Mouse (Mus musculus) kidney, embryonic 16.5 days (tissue): Measurements from ENCODE around the gene Zfp597. TPM values are rescaled to one million over a fixed set of nuclear protein-coding genes. Genes with fewer than 3 reads are reported as not detected.

Experiments
- ATAC-seq: fragments of 200-750 bp; cut with Nextera tagmentation; 2 replicates; pipeline ENCODE4 v1.8.0; 2017; ENCODE audit warnings: moderate TSS enrichment; ENCODE audit not compliant: low FRiP score, low TSS enrichment
- H3K27ac ChIP-seq: fragments of 300-500 bp; sonication (generic); 2 replicates; pipeline ENCODE4 v1.5.1; 2014; ENCODE audit warnings: low read length
- H3K27me3 ChIP-seq: fragments of 300-500 bp; sonication (generic); 2 replicates; pipeline ENCODE4 v1.6.1; 2014; ENCODE audit warnings: low read length, control low read depth, mixed read lengths; ENCODE audit not compliant: insufficient read depth
- H3K36me3 ChIP-seq: fragments of 300-500 bp; sonication (generic); 2 replicates; pipeline ENCODE4 v1.6.1; 2014; ENCODE audit warnings: low read length, control low read depth, mixed read lengths; ENCODE audit not compliant: insufficient read depth
- H3K4me1 ChIP-seq: fragments of 300-500 bp; sonication (generic); 2 replicates; pipeline ENCODE4 v1.6.1; 2014; ENCODE audit warnings: low read length, control low read depth, mixed read lengths; ENCODE audit not compliant: insufficient read depth
- H3K4me2 ChIP-seq: fragments of 300-500 bp; sonication (generic); replicated peaks from 2 replicates; pipeline ENCODE4 v1.6.1; 2014; ENCODE audit warnings: low read depth, low read length
- H3K4me3 ChIP-seq: fragments of 300-500 bp; sonication (generic); 2 replicates; pipeline ENCODE4 v1.5.1; 2014; ENCODE audit warnings: mild to moderate bottlenecking, low read length
- H3K9ac ChIP-seq: fragments of 300-500 bp; sonication (generic); replicated peaks from 2 replicates; pipeline ENCODE4 v1.6.1; 2014; ENCODE audit warnings: low read length
- H3K9me3 ChIP-seq: fragments of 300-500 bp; sonication (generic); 2 replicates; pipeline ENCODE4 v1.6.1; 2016; ENCODE audit warnings: low read length, control low read depth
- WGBS: fragments of 180-500 bp; shearing (Covaris S2); extraction: QIAGEN DNeasy Blood & Tissue Kit; methylation state at CpG from one replicate; pipeline ENCODE4 v1.1.7; 2014; 5-methylcytosine and 5-hydroxymethylcytosine counted together
- polyA plus RNA-seq: library from polyadenylated mRNA; unstranded; fragments of >200 nt; fragmentation: Nextera tagmentation; extraction: Ambion mirVana; gene quantifications from 2 replicates; pipeline ENCODE4 v1.2.1, GENCODE M21; 2015

Zfp597 gene
- polyA plus RNA-seq: 5.7 and 6.7 TPM in 2 replicates

DNA sequence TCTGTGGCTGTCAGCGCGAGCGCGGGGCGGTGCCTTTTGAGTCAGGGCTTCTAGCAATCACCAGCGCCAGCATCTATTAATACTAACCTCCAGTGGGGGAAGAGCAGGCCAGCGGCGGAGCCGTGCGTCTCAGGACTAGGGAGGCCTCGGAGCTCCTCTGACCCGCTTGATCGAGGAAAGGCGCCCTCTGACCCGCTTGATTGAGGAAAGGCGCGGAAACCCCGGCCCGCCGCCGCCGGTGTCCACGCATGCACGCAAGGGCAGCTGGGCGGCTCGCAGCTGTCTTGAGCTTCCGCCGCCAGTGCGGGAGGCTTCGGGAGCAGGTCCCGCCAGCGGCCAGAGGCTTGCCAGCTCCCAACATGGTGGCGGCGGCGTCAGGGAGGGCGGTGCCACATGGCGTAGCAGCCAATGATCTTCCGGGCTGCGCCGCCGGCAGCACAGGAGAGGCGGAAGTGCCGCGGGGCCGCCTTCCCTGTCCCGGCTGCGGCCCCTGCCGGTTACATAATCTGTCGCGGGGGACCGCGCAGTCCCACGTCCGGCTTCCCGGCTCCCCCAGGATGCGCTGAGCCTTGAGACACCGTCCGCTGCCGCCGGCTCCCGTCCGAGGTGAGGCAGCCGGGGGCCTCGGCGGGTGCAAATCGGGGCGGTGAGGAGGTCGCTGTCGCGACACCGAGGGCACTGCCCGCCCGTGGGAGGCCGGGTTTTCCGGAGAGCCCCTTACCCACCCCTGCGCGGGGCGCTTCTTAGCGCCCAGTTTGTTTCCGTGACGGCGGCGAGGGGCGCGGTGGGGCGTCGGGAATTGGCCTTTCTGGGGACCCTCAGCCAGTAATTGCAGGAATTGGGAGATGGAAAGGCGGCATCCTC lies at the start of gene Zfp597, which contains the start of gene Gm20695:
Zfp597 (minus strand) TSS at position 361 of the 864 bp plus-strand sequence.
Gm20695 (plus strand) TSS at position 448 of the 864 bp plus-strand sequence.
- WGBS: under 1% methylated on average over 86 of the region's 88 CpGs
- 0 out of 2 replicates have a peak, but pooled peaks cover 3% of the 10 kb centered on the region for H3K36me3 ChIP-seq

DNA sequence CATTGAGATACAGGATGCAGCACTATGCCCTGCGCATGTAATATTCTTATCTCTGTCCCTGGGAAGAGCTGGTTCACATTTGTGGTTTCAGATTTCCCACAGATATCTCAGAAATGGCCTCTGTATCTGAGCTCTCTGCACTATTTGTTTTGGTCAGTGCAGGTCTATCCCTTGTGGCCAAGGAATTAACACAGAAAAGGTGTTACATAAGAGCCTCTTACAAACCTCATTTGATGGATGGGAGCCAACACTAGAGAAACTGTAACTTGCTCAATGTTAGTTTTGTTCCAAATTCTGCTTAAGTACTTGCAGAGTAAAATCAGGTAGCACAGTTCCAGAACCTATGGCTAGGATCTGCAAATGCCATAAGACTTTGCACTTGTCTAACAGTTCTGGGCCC lies 49.7 kb upstream of the Zfp597 start:
- no peaks in the 10 kb centered on the region for H3K27me3 ChIP-seq
- H3K4me1 ChIP-seq: no peaks in the 10 kb centered on the region
- WGBS: 95% methylated on average over 1 of the region's 1 CpGs
- no peak overlapping the region for H3K4me2 ChIP-seq
- H3K4me3 ChIP-seq: no peak overlapping the region
- no peaks in the 10 kb centered on the region for H3K9me3 ChIP-seq
- H3K36me3 ChIP-seq: peaks cover 44% of the 10 kb centered on the region
- H3K9ac ChIP-seq: no peak overlapping the region
- no peak for ATAC-seq
- no peak overlapping the region for H3K27ac ChIP-seq

More for the DNA sequence above, at the start of gene Zfp597, which contains the start of gene Gm20695:
- no peaks in the 10 kb centered on the region for H3K27me3 ChIP-seq
- H3K27ac ChIP-seq: peak within 1 kb of the TSS; percentile 93
- peak; percentile 99 for ATAC-seq
- peak within 1 kb of the TSS; percentile 91 for H3K9ac ChIP-seq
- H3K4me3 ChIP-seq: peak within 1 kb of the TSS; percentile 72
- peaks cover 12% of the 10 kb centered on the region for H3K4me1 ChIP-seq
- H3K9me3 ChIP-seq: no peaks in the 10 kb centered on the region
- H3K4me2 ChIP-seq: peak within 1 kb of the TSS; percentile 72

DNA sequence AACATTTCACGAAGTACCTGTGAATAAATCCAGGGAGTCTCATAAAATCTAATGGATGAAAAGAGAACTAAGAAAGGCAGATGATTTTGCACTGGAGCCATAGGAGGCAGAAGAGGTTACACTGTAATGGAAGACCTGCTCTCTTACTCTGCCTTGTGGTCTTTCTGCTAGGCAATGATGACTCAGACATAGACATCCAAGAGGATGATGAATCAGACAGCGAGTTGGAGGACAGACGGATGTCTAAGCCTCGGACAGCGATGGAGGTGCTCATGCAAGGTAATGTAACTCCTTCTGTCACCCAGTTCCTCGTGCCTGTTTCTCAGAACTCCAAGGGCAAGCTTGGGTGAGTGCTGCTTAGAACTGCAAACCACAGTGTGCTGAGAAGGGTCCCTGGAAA lies 49.2 kb upstream of the Zfp597 start:
- Histone ChIP-seq H3K4me3 (no peak overlapping the region), H3K27me3 (no peaks in the 10 kb centered on the region), H3K36me3 (peaks cover 41% of the 10 kb centered on the region), H3K9me3 (no peaks in the 10 kb centered on the region), H3K9ac (no peak overlapping the region), H3K4me1 (no peaks in the 10 kb centered on the region), H3K4me2 (no peak overlapping the region), H3K27ac (no peak overlapping the region)
- 89% methylated on average over 6 of the region's 6 CpGs for WGBS
- no peak for ATAC-seq

DNA sequence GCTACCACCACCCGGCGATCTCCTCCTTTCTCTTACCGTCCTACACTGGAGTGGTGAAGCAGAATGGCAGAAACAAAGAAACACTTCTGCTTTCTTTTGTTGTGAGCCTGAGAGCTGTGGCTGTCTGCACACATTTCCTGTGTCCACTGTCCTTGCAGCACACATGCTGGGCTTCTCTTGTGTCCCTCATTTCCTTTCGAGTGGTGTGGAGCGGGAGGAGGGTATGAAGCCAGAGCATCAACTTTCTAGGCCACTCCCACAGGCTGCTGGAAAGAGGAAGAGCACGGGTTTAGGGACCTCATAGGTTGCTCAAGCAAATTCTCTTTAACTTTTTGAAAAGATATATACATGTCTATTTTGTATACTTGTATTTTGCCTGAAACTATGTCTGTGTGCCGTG lies 44.8 kb upstream of the Zfp597 start:
- Histone ChIP-seq H3K4me1 (no peaks in the 10 kb centered on the region), H3K9me3 (no peaks in the 10 kb centered on the region), H3K36me3 (peaks cover 49% of the 10 kb centered on the region), H3K4me3 (no peak overlapping the region), H3K27me3 (no peaks in the 10 kb centered on the region), H3K27ac (no peak overlapping the region), H3K4me2 (no peak overlapping the region), H3K9ac (no peak overlapping the region)
- WGBS: 74% methylated on average over 7 of the region's 7 CpGs
- no peak for ATAC-seq

DNA sequence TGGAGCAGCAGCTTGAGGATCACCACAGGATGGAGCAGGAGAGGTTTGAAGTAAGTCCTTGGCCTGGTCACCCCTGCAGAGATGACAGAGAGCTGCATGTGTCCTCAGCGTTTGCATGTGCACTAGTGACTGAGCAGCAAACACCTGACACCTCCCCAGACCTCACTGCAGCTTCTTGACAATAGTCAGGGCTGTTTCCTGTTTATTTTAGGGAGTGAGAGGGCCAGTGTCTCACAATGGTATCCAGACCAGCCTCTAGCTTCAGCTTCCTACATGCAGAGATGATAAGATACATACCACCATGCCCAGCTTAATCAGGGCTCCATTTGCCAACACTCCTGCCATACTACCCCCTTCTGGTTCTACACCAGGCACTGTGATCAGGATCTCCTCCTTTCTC lies 44.2 kb upstream of the Zfp597 start:
- peaks cover 44% of the 10 kb centered on the region for H3K36me3 ChIP-seq
- 71% methylated on average over 1 of the region's 1 CpGs for WGBS

DNA sequence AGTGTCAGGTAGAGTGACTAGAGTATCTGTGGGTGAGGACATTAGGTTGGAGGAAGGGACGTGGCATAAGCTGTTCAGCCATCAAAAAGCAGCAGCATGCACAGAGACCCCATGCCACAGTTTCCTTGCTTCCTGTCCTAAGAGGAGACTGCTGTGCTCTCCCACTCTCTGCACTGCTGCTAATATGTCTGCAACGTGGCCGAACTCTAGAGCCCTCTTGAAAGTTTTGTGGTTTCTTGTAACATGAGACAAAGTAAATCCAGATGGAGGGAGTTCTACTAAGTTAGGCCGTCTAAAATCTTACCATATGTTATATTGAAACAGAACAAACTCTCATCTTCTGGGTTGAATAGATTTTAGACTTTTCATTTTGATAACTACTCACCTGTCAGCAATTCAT lies 39.6 kb upstream of the Zfp597 start:
- no peak overlapping the region for H3K4me3 ChIP-seq
- H3K27ac ChIP-seq: no peak overlapping the region
- no peak overlapping the region for H3K9ac ChIP-seq
- 45% methylated on average over 4 of the region's 4 CpGs for WGBS
- peaks cover 46% of the 10 kb centered on the region for H3K36me3 ChIP-seq
- H3K4me1 ChIP-seq: no peaks in the 10 kb centered on the region
- no peak overlapping the region for H3K4me2 ChIP-seq
- no peak for ATAC-seq
- H3K27me3 ChIP-seq: no peaks in the 10 kb centered on the region
- no peaks in the 10 kb centered on the region for H3K9me3 ChIP-seq

More for the DNA sequence above, 44.2 kb upstream of the Zfp597 start:
- Histone ChIP-seq H3K9me3 (no peaks in the 10 kb centered on the region), H3K4me1 (no peaks in the 10 kb centered on the region), H3K9ac (no peak overlapping the region), H3K4me2 (no peak overlapping the region), H3K27ac (no peak overlapping the region), H3K27me3 (no peaks in the 10 kb centered on the region), H3K4me3 (no peak overlapping the region)
- ATAC-seq: no peak

DNA sequence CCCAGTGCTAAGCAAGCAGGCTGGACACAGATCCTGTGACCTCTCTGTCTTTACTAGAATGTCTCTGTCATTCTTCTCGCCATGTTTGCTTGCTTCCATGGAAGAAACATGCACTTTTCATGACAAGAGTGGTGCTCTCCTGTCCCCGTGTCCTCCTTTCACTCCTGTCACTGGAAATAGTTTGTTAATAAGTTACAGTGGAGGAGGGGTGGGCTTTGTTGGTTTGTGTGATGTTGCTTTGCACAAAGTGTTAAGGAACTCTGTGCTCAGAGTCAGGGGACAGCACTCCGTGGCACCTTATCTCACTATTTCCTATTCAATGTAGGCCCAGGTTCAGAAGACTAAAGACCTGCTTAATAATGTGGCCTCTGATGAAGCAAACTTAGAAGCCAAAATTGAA lies 39.2 kb upstream of the Zfp597 start:
- peaks cover 44% of the 10 kb centered on the region for H3K36me3 ChIP-seq

DNA sequence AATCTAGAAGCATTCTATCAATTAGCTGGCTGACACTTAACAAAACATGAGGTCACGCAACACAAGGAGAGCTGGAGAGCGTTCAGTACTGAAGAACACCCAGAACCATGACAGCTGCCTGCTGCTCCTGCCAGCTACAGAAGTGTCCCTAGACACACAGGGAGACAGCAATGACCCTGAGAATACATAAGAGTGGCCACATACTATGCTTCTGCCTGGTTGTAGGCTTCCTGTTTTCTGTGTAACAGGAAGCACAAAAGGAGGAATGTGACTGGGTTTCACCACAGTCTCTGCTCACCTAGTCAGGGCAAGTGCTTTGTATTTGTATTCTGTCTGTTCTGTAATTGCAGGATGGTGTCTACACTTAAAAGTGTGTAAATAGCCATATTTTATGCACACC lies 36.4 kb upstream of the Zfp597 start:
- 95% methylated on average over 2 of the region's 2 CpGs for WGBS
- no peak overlapping the region for H3K9ac ChIP-seq
- no peak overlapping the region for H3K4me2 ChIP-seq
- no peak overlapping the region for H3K27ac ChIP-seq
- no peaks in the 10 kb centered on the region for H3K4me1 ChIP-seq
- H3K9me3 ChIP-seq: no peaks in the 10 kb centered on the region
- no peak for ATAC-seq
- H3K36me3 ChIP-seq: peaks cover 32% of the 10 kb centered on the region; the same call in 1 of the 2 replicates
- H3K4me3 ChIP-seq: no peak overlapping the region
- no peaks in the 10 kb centered on the region for H3K27me3 ChIP-seq

More for the DNA sequence above, 39.2 kb upstream of the Zfp597 start:
- 80% methylated on average over 3 of the region's 3 CpGs for WGBS
- Histone ChIP-seq H3K4me3 (no peak overlapping the region), H3K27ac (no peak overlapping the region), H3K4me2 (no peak overlapping the region), H3K9ac (no peak overlapping the region), H3K9me3 (no peaks in the 10 kb centered on the region), H3K27me3 (no peaks in the 10 kb centered on the region), H3K4me1 (no peaks in the 10 kb centered on the region)
- ATAC-seq: no peak

DNA sequence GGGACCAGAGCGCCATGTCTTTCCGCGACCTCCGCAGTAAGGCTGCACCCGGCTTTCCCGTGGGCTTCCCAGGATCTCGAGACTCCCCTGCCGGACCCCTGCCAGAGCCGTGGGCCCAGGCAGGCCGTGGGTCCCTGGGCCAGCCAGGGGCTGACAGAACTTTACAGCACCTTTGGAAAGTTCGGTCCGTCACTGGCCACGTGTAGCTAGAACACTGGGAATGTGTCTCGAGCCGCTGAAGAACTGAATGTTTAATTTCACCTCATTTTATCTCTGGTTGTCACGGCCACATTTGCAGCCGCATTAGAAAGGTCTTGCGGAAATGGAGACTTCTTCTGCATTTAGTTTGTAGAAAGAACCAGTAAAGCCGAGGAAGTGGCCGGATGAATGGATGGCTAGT lies 24.8 kb upstream of the Zfp597 start:
- H3K27me3 ChIP-seq: no peaks in the 10 kb centered on the region
- ATAC-seq: no peak
- no peaks in the 10 kb centered on the region for H3K9me3 ChIP-seq
- H3K4me1 ChIP-seq: peaks cover 6% of the 10 kb centered on the region
- peak overlapping the region; percentile 79 for H3K9ac ChIP-seq
- H3K4me3 ChIP-seq: peak overlapping the region; percentile 71
- WGBS: 6% methylated on average over 20 of the region's 20 CpGs
- peak overlapping the region; percentile 73 for H3K4me2 ChIP-seq
- peaks cover 39% of the 10 kb centered on the region for H3K36me3 ChIP-seq
- H3K27ac ChIP-seq: peak overlapping the region; percentile 79; the same call in 1 of the 2 replicates

DNA sequence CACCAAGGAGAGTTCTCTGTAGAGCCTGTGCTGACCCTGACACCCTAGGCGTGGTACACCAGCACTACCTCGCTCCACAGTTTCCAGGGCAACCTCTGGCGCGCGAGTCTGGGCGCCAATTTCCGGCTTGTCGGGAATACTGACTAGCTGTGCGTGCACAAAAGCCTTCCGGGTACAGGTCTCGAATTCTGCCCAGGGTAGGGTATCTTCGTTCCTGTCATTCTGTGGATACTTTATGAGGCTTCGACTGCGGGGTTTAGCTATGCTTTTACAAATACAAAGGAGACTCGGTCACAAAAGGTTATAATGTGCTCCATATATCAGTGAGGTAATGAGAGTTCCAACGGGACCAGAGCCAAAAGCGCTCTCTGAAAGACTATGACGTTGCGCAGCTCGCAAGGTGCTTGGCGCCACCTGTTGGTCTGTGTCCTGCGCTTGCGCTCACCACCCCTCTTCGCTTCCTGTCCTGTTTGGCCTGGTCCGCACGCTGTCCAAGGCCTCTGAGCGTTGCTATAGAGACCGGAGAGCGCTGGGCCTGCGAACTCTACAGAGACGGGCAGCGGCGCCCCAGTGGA lies 24.3 kb upstream of the Zfp597 start, which contains the start of the genes 1700037C18Rik and Cluap1:
1700037C18Rik (minus strand) TSS at position 153 of the 575 bp plus-strand sequence.
Cluap1 (plus strand) TSS at position 265 of the 575 bp plus-strand sequence.
- peak within 1 kb of the TSS; percentile 73 for H3K4me2 ChIP-seq
- H3K27ac ChIP-seq: peak within 1 kb of the TSS; percentile 79
- peaks cover 6% of the 10 kb centered on the region for H3K4me1 ChIP-seq
- peak; percentile 99 for ATAC-seq
- WGBS: under 1% methylated on average over 33 of the region's 33 CpGs
- peaks cover 39% of the 10 kb centered on the region for H3K36me3 ChIP-seq
- H3K9me3 ChIP-seq: no peaks in the 10 kb centered on the region
- H3K9ac ChIP-seq: peak within 1 kb of the TSS; percentile 79
- no peaks in the 10 kb centered on the region for H3K27me3 ChIP-seq
- peak within 1 kb of the TSS; percentile 71 for H3K4me3 ChIP-seq
